Mouse (Mus musculus) heart, embryonic 12.5 days (tissue): Measurements from ENCODE around the gene Agmat. TPM values are rescaled to one million over a fixed set of nuclear protein-coding genes. Genes with fewer than 3 reads are reported as not detected.

Source experiments
- ATAC-seq: fragments of 200-750 bp; cut with Nextera tagmentation; 2 replicates; pipeline ENCODE4 v1.8.0; 2017; ENCODE audit warnings: moderate TSS enrichment, moderate library complexity; ENCODE audit not compliant: insufficient number of reproducible peaks, low FRiP score
- H3K27ac ChIP-seq: fragments of 300-500 bp; sonication (generic); 2 replicates; pipeline ENCODE4 v1.5.1; 2016; ENCODE audit warnings: mild to moderate bottlenecking, moderate library complexity; ENCODE audit not compliant: poor library complexity, severe bottlenecking
- H3K27me3 ChIP-seq: fragments of 300-500 bp; sonication (generic); replicated peaks from 2 replicates; pipeline ENCODE4 v1.6.1; 2016; ENCODE audit warnings: mild to moderate bottlenecking, moderate library complexity
- H3K36me3 ChIP-seq: fragments of 300-500 bp; sonication (generic); 2 replicates; pipeline ENCODE4 v1.6.1; 2016; ENCODE audit warnings: mild to moderate bottlenecking, moderate library complexity
- H3K4me1 ChIP-seq: fragments of 300-500 bp; sonication (generic); replicated peaks from 2 replicates; pipeline ENCODE4 v1.6.1; 2016; ENCODE audit warnings: mild to moderate bottlenecking
- H3K4me2 ChIP-seq: fragments of 300-500 bp; sonication (generic); 2 replicates; pipeline ENCODE4 v1.6.1; 2016; ENCODE audit warnings: mild to moderate bottlenecking, moderate library complexity
- H3K4me3 ChIP-seq: fragments of 300-500 bp; sonication (generic); 2 replicates; pipeline ENCODE4 v1.5.1; 2016; ENCODE audit warnings: mild to moderate bottlenecking
- H3K9ac ChIP-seq: fragments of 300-500 bp; sonication (generic); 2 replicates; pipeline ENCODE4 v1.6.1; 2016; ENCODE audit warnings: mild to moderate bottlenecking, moderate library complexity
- H3K9me3 ChIP-seq: fragments of 300-500 bp; sonication (generic); replicated peaks from 2 replicates; pipeline ENCODE4 v1.6.1; 2016; ENCODE audit warnings: mild to moderate bottlenecking, moderate library complexity
- WGBS: fragments of 180-500 bp; shearing (Covaris S2); methylation state at CpG from one replicate; pipeline ENCODE4 v1.1.7; 2016; 5-methylcytosine and 5-hydroxymethylcytosine counted together
- polyA plus RNA-seq: library from polyadenylated mRNA; unstranded; fragments of >200 nt; fragmentation: Nextera tagmentation; extraction: Ambion mirVana; gene quantifications from 2 replicates; pipeline ENCODE4 v1.2.1, GENCODE M21; 2016

Gene Agmat
- polyA plus RNA-seq, 1 experiment from 2014 or later = 1.3 TPM

- Histone ChIP-seq H3K4me1 (0 out of 2 replicates have a peak, but pooled peaks cover 3% of the 10 kb centered on the region), H3K27me3 (no peaks in the 10 kb centered on the region), H3K27ac (no peak overlapping the region), H3K36me3 (peaks cover 35% of the 10 kb centered on the region), H3K4me2 (no peak overlapping the region), H3K4me3 (no peak overlapping the region), H3K9ac (peak overlapping the region; percentile 18; the same call in 1 of the 2 replicates), H3K9me3 (no peaks in the 10 kb centered on the region)
- WGBS = 45% methylated on average over 6 of the region's 6 CpGs
- ATAC-seq = no peak
Measured at GRCm38 (mm10) chr4:141758874-141759542, 12.5 kb downstream of the Agmat start.

GRCm38 (mm10) chr4:141760942-141761341 lies 14.5 kb downstream of the Agmat start:
- Histone ChIP-seq H3K4me1 (peaks cover 5% of the 10 kb centered on the region), H3K4me3 (no peak overlapping the region), H3K9me3 (no peaks in the 10 kb centered on the region), H3K27me3 (no peaks in the 10 kb centered on the region), H3K4me2 (no peak overlapping the region), H3K36me3 (peaks cover 51% of the 10 kb centered on the region), H3K27ac (no peak overlapping the region), H3K9ac (no peak overlapping the region)
- no peak for ATAC-seq
- 80% methylated on average over 4 of the region's 4 CpGs for WGBS

GRCm38 (mm10) chr4:141762102-141762598 lies 15.7 kb downstream of the Agmat start:
- Histone ChIP-seq H3K4me2 (no peak overlapping the region), H3K9ac (no peak overlapping the region), H3K9me3 (no peaks in the 10 kb centered on the region), H3K27me3 (no peaks in the 10 kb centered on the region), H3K4me3 (no peak overlapping the region), H3K27ac (no peak overlapping the region), H3K36me3 (peaks cover 55% of the 10 kb centered on the region), H3K4me1 (peaks cover 17% of the 10 kb centered on the region)
- WGBS = 94% methylated on average over 13 of the region's 13 CpGs
- no peak for ATAC-seq

GRCm38 (mm10) chr4:141763476-141763875 lies 17.0 kb downstream of the Agmat start:
- Histone ChIP-seq H3K27ac (no peak overlapping the region), H3K4me1 (peaks cover 30% of the 10 kb centered on the region), H3K9me3 (no peaks in the 10 kb centered on the region), H3K9ac (no peak overlapping the region), H3K36me3 (peaks cover 58% of the 10 kb centered on the region), H3K27me3 (no peaks in the 10 kb centered on the region), H3K4me2 (no peak overlapping the region), H3K4me3 (no peak overlapping the region)
- ATAC-seq = no peak
- WGBS = 94% methylated on average over 12 of the region's 12 CpGs

GRCm38 (mm10) chr4:141765008-141765407 lies 18.5 kb downstream of the Agmat start:
- no peak overlapping the region for H3K9ac ChIP-seq
- H3K36me3 ChIP-seq = peaks cover 72% of the 10 kb centered on the region
- H3K4me2 ChIP-seq = no peak overlapping the region
- no peak for ATAC-seq
- no peak overlapping the region for H3K27ac ChIP-seq
- no peak overlapping the region for H3K4me3 ChIP-seq
- 92% methylated on average over 3 of the region's 3 CpGs for WGBS
- no peaks in the 10 kb centered on the region for H3K9me3 ChIP-seq
- H3K4me1 ChIP-seq = peaks cover 30% of the 10 kb centered on the region
- H3K27me3 ChIP-seq = no peaks in the 10 kb centered on the region

GRCm38 (mm10) chr4:141766316-141766667 lies 19.8 kb downstream of the Agmat start:
- ATAC-seq = no peak
- Histone ChIP-seq H3K4me2 (peak overlapping the region; percentile 52; the same call in 1 of the 2 replicates), H3K4me3 (no peak overlapping the region), H3K27ac (peak overlapping the region; percentile 91), H3K36me3 (peaks cover 79% of the 10 kb centered on the region), H3K27me3 (no peaks in the 10 kb centered on the region), H3K9me3 (no peaks in the 10 kb centered on the region), H3K9ac (0 out of 2 replicates have a peak overlapping the region, but pooled peaks have one; percentile 15), H3K4me1 (peaks cover 34% of the 10 kb centered on the region)
- 77% methylated on average over 8 of the region's 8 CpGs for WGBS

GRCm38 (mm10) chr4:141766668-141767352 lies 20.3 kb downstream of the Agmat start:
- ATAC-seq = 0 out of 2 replicates have a peak, but pooled peaks have one; percentile 27
- Histone ChIP-seq H3K27ac (peak overlapping the region; percentile 91), H3K4me2 (peak overlapping the region; percentile 52), H3K4me3 (no peak overlapping the region), H3K9ac (0 out of 2 replicates have a peak overlapping the region, but pooled peaks have one; percentile 42), H3K4me1 (peaks cover 34% of the 10 kb centered on the region), H3K36me3 (peaks cover 79% of the 10 kb centered on the region), H3K27me3 (no peaks in the 10 kb centered on the region), H3K9me3 (no peaks in the 10 kb centered on the region)
- 43% methylated on average over 19 of the region's 19 CpGs for WGBS

- H3K4me2 ChIP-seq = peak overlapping the region; percentile 52
- H3K9me3 ChIP-seq = no peaks in the 10 kb centered on the region
- ATAC-seq = peak; percentile 83
- no peaks in the 10 kb centered on the region for H3K27me3 ChIP-seq
- no peak overlapping the region for H3K4me3 ChIP-seq
- H3K9ac ChIP-seq = 0 out of 2 replicates have a peak overlapping the region, but pooled peaks have one; percentile 42
- peaks cover 34% of the 10 kb centered on the region for H3K4me1 ChIP-seq
- H3K36me3 ChIP-seq = peaks cover 78% of the 10 kb centered on the region
- peak overlapping the region; percentile 91 for H3K27ac ChIP-seq
- WGBS = 41% methylated on average over 19 of the region's 19 CpGs
Measured at GRCm38 (mm10) chr4:141767353-141768036, 21.0 kb downstream of the Agmat start.

- WGBS = 59% methylated on average over 8 of the region's 8 CpGs
- peaks cover 34% of the 10 kb centered on the region for H3K4me1 ChIP-seq
Measured at GRCm38 (mm10) chr4:141769501-141770160, 23.2 kb downstream of the Agmat start.

GRCm38 (mm10) chr4:141771823-141772222 lies 25.4 kb downstream of the Agmat start:
- no peak for ATAC-seq
- Histone ChIP-seq H3K9ac (no peak overlapping the region), H3K4me3 (no peak overlapping the region), H3K4me2 (no peak overlapping the region), H3K36me3 (peaks cover 85% of the 10 kb centered on the region), H3K27me3 (no peaks in the 10 kb centered on the region), H3K4me1 (peaks cover 23% of the 10 kb centered on the region), H3K9me3 (no peaks in the 10 kb centered on the region), H3K27ac (no peak overlapping the region)
- WGBS = 87% methylated on average over 8 of the region's 8 CpGs

More at GRCm38 (mm10) chr4:141769501-141770160, 23.2 kb downstream of the Agmat start:
- Histone ChIP-seq H3K4me3 (no peak overlapping the region), H3K27ac (no peak overlapping the region), H3K27me3 (no peaks in the 10 kb centered on the region), H3K36me3 (peaks cover 78% of the 10 kb centered on the region), H3K4me2 (no peak overlapping the region), H3K9me3 (no peaks in the 10 kb centered on the region), H3K9ac (no peak overlapping the region)
- ATAC-seq = no peak
